Mouse (Mus musculus) macrophage (primary cell): Measurements from ENCODE around the gene Grap. TPM values are rescaled to one million over a fixed set of nuclear protein-coding genes. Genes with fewer than 3 reads are reported as not detected.

Experiments used
- H3K27ac ChIP-seq: fragments of 350-480 bp; formaldehyde crosslinking; 2 replicates; pipeline ENCODE4 v1.9.0; 2021
- H3K36me3 ChIP-seq: fragments of 350-480 bp; formaldehyde crosslinking; 2 replicates; pipeline ENCODE4 v1.9.0; 2021; ENCODE audit errors: inconsistent target
- H3K4me3 ChIP-seq: fragments of 350-480 bp; formaldehyde crosslinking; 2 replicates; pipeline ENCODE4 v1.9.0; 2021; ENCODE audit errors: inconsistent target
- H3K79me2 ChIP-seq: fragments of 350-480 bp; formaldehyde crosslinking; 2 replicates; pipeline ENCODE4 v1.9.0; 2021; ENCODE audit errors: inconsistent target
- WGBS: methylation state at CpG from one replicate; pipeline ENCODE4 v1.1.7; 2026; ENCODE audit warnings: inconsistent platforms; ENCODE audit not compliant: missing documents; 5-methylcytosine and 5-hydroxymethylcytosine counted together
- polyA plus RNA-seq: library from polyadenylated mRNA; stranded (reverse); fragments of 250-400 nt; gene quantifications from 3 replicates; pipeline ENCODE4 v1.2.4, GENCODE M21; 2018; ENCODE audit warnings: inconsistent platforms

Gene Grap
- polyA plus RNA-seq, 1 experiment from 2014 or later: 3.2 TPM

DNA sequence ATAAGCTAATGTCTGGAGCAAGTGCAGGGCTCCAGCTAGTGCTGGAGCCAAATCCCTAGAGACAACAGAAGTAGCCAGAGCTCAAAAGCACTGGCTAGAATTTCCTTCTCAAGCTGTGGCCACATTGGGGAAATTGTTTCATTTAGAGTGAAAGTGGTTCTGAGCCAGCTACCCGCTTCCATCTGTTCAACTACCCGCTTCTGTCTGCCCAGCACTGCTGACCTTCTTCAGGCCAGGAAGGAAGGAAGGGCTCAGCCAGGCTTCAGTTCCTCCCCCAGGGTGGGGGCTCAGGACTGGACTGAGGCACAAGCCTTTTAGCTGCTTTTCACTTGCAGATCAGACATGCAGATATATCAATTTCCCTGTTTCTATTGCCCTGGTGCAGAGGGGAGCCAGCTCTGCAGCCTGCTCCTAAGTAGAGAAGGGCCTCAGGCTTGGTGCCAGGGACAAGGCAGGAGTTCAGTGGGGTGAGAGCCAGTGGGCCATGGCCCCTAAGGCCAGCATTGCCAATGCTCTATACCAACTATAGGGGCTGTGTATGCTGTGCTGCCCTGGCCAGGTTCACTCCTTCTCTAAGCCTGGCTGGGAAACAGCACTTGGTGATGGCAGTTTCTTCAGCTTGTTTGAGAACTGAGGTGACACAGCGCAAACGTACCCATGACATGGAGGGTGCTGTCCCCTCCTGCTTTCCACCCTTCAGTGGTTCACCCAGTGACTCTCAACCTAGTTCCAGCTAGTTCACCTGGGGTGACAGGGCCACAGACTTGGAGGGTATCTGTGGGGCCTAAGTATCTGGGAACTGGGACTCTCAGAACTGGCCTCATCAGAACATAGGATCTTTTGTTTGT lies 6.2 kb downstream of the Grap start:
- Histone ChIP-seq H3K36me3 (no peaks in the 10 kb centered on the region), H3K4me3 (no peak overlapping the region), H3K79me2 (no peaks in the 10 kb centered on the region), H3K27ac (no peak overlapping the region)
- 65% methylated on average over 4 of the region's 4 CpGs for WGBS

DNA sequence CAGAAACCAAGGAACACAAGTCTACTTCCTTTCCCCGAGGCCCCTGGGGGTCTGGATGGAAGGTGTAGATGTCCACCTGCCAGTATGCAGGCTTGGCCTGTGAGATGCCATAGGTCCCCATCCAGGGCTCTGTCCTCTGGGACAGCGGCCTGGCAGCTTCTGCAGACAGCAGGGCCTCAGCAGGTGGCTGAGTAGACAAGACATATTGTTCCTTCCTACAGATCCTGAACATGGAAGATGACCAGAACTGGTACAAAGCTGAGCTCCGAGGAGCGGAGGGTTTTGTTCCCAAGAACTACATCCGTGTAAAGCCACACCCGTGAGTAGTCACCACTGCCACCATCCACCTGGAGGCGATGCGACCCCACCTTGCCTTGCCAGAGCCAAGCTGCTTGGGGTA lies 6.9 kb downstream of the Grap start:
- H3K27ac ChIP-seq: no peak overlapping the region
- no peaks in the 10 kb centered on the region for H3K79me2 ChIP-seq
- no peaks in the 10 kb centered on the region for H3K36me3 ChIP-seq
- H3K4me3 ChIP-seq: no peak overlapping the region
- 87% methylated on average over 8 of the region's 8 CpGs for WGBS

DNA sequence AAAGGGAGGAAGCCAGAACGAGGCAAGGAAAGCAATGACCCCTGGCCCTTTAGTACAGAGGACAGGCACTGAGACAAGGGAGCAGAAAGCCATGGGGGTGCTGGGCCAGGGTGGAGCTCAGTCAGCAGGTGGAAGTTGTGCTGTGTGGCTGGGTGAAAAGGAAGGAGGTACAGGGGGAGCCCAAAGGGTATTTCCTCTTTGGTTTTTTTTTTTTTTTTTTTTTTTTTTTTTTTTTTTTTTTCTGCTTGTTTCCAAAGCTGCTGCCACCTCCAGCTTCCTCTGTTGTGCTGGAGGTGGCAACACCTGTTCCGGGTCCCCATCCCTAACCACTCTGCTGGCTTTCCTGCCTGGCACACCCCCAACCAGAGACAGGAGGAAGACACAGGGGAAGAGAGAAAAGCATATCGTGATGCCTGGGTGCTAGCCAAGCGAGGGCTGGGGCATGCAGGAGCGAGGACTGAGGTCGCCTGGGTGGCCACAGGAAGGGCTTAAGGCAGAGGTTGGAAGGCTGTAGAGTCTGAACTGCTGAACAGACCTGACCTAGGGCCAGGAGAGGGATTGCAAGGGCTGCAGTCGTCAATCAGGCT lies 7.8 kb downstream of the Grap start:
- WGBS: 46% methylated on average over 7 of the region's 7 CpGs

DNA sequence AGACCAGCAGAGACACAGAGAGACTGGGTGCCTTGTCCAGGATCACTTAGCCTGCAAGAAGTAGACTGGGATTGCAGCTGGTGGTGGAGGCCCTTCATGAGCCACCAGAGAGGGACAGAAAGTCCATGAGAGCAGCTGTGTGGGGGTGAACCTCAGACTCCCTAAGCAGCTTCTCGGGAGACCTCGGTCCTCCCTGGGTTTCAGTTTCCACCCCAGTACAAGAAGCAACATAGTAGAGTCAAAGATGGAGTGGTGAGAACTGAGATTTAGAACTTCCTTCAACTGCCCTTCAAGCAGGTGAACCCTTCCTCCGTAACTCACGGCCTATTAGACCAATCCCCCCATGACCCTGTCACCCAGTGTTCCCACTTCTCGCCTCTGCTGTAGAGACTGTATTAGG lies 9.1 kb downstream of the Grap start:
- WGBS: 95% methylated on average over 5 of the region's 5 CpGs
- no peaks in the 10 kb centered on the region for H3K36me3 ChIP-seq
- H3K79me2 ChIP-seq: no peaks in the 10 kb centered on the region
- H3K4me3 ChIP-seq: no peak overlapping the region
- no peak overlapping the region for H3K27ac ChIP-seq

More for the DNA sequence above, 7.8 kb downstream of the Grap start:
- Histone ChIP-seq H3K36me3 (no peaks in the 10 kb centered on the region), H3K79me2 (no peaks in the 10 kb centered on the region), H3K4me3 (no peak overlapping the region), H3K27ac (no peak overlapping the region)

DNA sequence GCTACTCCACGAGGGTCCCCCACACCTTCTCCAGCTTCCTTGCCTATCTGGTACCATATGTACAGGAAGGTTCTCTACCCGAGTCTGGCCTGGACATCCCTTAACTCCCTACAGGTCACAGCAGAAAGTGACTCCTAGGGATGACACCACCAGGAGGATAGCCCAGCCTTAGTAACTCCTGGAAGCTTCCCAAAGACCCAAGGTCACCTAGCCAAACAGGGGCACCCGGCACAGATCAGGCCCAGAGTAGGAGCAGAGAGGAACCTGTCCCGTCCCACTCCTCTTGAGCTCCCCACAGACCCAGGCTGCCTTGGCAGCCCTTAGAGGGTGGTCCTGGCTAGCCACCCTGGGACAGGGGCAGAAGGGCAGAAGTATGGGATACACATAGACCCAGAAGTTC lies 12.3 kb downstream of the Grap start:
- H3K27ac ChIP-seq: no peak overlapping the region
- no peaks in the 10 kb centered on the region for H3K79me2 ChIP-seq
- H3K4me3 ChIP-seq: no peak overlapping the region
- H3K36me3 ChIP-seq: no peaks in the 10 kb centered on the region
- 85% methylated on average over 4 of the region's 4 CpGs for WGBS

DNA sequence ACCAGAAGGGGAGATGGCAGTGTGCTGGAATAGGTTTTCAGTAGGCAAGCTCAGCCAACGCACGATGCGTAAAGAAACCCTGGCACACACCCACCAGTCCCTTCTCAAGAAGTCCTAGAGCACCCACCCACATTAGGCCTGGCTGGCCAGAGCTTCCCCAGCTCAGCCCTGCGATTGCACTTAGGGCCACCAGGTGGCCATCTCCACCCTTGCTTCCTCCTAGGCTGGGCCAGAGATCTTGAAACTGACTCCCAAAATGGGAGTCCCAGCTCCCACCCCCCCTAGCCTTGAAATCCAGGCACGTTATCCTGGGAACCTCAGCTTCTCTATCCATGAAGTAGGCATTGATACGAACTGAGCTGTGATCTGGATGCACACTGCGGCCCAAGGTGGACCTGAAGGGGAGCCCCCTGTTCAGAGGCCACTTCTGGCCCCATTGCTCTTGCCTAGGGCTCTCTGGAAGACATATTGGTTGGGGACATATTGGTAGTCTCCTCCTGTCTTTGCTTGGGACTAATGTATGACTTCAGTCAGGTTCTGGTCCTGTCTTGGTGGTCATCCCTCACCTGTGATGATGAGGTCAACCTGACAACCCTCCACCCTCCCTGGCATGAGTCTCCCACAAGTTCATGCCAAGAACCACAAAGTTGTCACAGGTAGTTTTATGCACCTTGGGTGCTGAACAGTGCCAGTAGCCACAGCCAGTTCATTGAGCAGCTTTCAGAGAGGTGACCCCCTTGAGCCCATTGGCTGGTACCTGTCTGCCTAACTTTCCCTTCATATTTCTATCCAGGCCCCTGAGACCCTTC lies 13.1 kb downstream of the Grap start:
- Histone ChIP-seq H3K4me3 (no peak overlapping the region), H3K27ac (no peak overlapping the region), H3K36me3 (no peaks in the 10 kb centered on the region), H3K79me2 (no peaks in the 10 kb centered on the region)
- 62% methylated on average over 7 of the region's 7 CpGs for WGBS

DNA sequence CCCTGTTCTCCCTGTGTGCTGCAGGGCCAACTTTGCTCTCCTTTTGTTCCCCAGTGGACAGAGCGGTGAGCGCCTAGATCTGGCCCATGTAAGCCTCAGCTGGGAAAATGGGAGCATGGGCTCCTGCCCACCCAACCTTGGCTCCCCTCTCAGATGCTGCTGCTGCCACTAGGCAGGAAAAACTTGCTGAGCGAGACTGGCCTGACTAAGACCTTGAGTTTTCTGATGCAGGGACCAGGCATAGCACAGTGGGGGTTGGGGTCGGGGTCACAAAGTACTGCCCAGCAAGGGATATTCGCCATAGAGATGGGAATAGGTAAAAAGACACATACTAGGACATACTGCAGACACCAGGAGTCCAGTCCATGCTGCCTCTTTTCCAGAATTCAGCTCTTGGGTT lies 14.2 kb downstream of the Grap start:
- Histone ChIP-seq H3K79me2 (no peaks in the 10 kb centered on the region), H3K27ac (no peak overlapping the region), H3K4me3 (no peak overlapping the region), H3K36me3 (no peaks in the 10 kb centered on the region)
- WGBS: 95% methylated on average over 5 of the region's 5 CpGs

DNA sequence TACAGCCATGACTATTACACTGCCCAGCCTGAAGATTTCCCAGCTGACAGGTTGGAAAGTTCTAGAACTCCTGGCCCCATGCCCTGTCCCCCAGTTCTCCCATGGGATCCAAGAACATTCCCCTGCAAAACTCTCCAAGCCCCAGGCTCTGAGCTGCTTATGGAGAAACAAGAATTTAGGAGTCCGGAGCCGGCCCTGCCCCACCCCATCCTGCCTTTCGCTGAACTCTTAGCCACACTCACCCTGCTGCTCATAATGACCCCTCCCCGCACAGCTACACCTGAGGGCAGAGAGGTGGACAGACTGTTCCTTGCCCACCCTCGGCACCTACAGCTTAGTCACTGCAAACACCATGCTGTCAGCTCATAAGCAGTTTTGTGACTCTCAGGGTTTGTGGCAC lies 14.7 kb downstream of the Grap start:
- no peaks in the 10 kb centered on the region for H3K79me2 ChIP-seq
- 93% methylated on average over 5 of the region's 5 CpGs for WGBS
- no peak overlapping the region for H3K27ac ChIP-seq
- H3K36me3 ChIP-seq: no peaks in the 10 kb centered on the region
- no peak overlapping the region for H3K4me3 ChIP-seq

DNA sequence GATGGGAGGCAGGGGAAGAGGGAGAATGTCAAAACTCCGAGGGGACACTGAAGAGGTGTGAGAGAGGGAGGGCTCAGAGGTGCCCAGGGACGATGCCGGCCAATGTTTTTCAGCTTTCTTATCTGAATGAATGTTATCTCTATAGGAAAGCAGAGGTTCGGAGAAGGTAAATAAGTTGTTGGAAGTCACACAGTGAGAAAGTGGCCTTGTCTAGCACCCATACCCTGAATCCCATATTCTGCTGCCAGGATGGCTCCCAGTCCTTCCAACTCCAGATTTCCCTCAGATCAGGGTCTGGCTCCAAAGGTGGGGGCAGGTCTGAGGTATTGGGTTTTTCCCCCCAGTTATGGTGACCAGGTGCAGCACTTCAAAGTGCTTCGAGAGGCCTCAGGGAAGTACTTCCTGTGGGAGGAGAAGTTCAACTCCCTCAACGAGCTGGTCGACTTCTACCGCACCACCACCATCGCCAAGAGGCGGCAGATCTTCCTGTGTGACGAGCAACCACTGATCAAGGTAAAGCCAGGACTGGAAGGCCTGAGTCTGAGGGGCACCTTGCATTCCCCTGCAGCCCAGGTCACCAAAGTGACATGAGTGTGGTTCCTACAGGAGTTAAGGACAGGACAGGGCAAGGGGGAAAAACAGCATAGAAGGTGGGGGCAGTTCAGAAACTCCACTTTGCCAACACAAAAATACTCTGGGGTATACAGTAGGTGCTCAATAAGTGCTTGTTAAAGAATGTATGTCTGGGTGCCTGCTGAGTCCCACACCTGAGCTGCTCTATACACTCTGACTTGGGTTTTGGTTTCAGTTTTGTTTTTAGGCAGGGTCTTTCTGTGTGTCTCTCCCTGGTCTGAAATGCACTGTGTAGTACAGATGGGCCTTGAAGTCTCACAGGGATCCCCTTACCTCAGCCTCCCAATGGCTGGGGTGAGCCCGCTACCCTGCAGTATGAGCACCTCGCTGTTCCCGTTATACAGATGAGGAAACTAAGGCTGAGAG lies 16.7 kb downstream of the Grap start:
- 69% methylated on average over 14 of the region's 14 CpGs for WGBS
- no peaks in the 10 kb centered on the region for H3K79me2 ChIP-seq
- H3K27ac ChIP-seq: no peak overlapping the region
- no peaks in the 10 kb centered on the region for H3K36me3 ChIP-seq
- no peak overlapping the region for H3K4me3 ChIP-seq

DNA sequence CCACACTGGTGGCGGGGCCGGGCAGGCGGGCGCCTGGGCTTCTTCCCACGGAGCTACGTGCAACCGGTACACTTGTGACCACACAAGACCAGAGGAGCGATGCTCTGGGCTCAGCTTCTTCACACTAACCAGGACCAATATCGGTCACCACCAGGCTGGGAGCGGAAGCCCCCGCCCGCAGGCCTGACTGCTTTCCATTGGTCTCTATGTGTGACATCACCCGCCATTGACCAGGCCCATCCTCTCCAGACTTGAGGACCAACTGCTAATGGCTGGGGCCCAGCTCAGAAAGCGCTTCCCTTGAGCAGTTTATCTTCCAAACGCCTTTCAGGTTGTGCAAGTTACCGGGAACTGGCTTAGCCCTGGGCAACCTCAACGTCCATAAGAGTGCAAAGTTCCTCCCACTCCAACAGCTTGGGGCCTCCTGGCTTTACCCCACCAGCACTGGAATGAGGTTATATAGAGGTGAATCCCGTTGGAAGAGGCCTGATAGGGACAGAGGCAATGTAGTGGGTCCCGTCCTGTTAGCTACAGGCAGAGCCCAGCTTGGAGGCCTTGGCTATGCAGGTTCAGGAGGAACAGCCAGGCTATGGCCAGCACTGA lies 18.8 kb downstream of the Grap start:
- H3K36me3 ChIP-seq: no peaks in the 10 kb centered on the region

DNA sequence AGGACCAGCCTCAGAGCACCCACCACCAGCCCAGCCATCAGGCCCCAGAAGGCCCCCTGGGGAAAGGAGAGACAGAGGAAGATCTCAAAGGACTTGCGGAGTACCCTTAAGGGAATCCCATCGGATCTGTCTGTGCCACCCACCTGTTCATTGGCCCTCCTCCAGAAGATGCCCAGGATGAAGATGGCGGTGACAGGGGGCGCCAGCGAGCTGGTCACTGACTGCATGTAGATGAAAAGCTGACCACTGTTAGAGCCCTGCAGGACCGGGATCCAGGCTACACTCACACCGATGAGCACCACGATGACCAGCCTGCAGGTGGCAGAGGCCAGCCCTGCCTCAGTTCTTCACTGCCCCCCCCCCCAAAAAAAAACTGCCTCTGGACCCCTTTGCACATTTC lies 20.6 kb downstream of the Grap start:
- Histone ChIP-seq H3K79me2 (no peaks in the 10 kb centered on the region), H3K27ac (no peak overlapping the region), H3K4me3 (no peak overlapping the region), H3K36me3 (no peaks in the 10 kb centered on the region)
- WGBS: 69% methylated on average over 8 of the region's 8 CpGs

More for the DNA sequence above, 18.8 kb downstream of the Grap start:
- Histone ChIP-seq H3K27ac (no peak overlapping the region), H3K4me3 (no peak overlapping the region), H3K79me2 (no peaks in the 10 kb centered on the region)
- WGBS: 97% methylated on average over 19 of the region's 19 CpGs

DNA sequence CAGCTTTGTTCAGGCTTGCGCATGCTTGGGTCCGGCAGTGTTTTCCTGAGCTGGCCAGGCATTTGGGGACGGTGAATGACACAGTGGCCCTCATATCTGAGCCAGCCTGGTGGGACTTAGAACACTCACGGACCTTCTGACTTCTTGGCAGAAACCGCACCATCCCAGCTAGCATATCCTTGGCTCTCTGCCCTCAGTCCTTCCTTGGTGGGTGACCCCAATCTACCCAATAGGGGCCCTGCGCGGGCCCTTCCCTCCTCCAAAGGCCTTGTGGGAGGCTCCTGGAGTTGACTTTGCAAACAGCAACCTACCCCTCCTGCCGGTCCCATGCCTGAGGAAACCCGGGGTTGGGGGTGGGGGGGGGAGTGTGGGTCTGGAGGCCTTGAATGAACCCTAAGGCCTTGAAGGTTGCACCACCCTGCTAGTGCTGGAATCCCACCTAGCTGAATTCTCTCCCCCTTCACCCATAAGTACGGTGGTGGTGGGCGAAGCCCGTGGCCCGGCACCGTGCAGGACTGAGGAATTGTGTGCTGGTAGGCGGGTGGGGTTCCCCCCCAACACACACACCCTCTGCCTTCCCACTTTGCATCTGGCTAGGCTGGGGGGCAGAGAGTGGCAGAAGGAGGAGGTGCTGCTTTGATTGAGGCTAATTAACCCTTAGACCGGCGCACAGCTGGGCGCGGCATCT lies 21.2 kb downstream of the Grap start:
- H3K27ac ChIP-seq: no peak overlapping the region
- H3K36me3 ChIP-seq: no peaks in the 10 kb centered on the region
- 67% methylated on average over 17 of the region's 19 CpGs for WGBS
- H3K4me3 ChIP-seq: no peak overlapping the region
- H3K79me2 ChIP-seq: no peaks in the 10 kb centered on the region

DNA sequence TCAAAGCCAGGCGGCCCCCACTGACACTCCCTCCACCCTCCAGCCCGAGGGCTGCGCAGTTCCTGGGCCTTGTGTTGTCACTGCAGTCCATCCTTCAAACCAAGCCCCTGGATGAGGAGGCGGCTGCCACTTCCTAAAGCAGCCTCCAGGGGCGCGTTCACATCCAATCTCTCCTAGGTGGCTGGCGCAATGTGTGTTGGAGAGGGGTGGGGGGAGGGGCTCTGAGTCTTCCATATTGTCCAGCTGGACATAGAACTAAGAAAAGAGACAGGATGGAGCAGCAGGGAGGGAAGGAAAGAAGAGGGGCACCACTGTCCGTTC lies 21.7 kb downstream of the Grap start:
- Histone ChIP-seq H3K27ac (no peak overlapping the region), H3K79me2 (no peaks in the 10 kb centered on the region), H3K36me3 (no peaks in the 10 kb centered on the region), H3K4me3 (no peak overlapping the region)
- WGBS: 54% methylated on average over 8 of the region's 8 CpGs
